Mouse (Mus musculus) hindlimb bud, embryonic 11.5 days (tissue): ENCODE data around the gene Ddx42.
"Not testable (repeated sequence)": the region's sequence is repeated elsewhere in the genome, so short reads cannot be mapped to it uniquely, and the experiment has no call there.

ENCODE experiments used
- DNase-seq: peaks from one replicate; pipeline ENCODE4 v3.0.0-alpha.2; 2012; ENCODE audit warnings: low read depth, low spot score; ENCODE audit errors: extremely low spot score

The Ddx42 gene

GRCm38 (mm10) chr11:106200756-106201155, 16.0 kb upstream of the Ddx42 start:
- DNase-seq = no peak

- no peak for DNase-seq
These were observed 15.2 kb upstream of the Ddx42 start for GRCm38 (mm10) chr11:106201337-106202122.

GRCm38 (mm10) chr11:106202123-106202465, 14.6 kb upstream of the Ddx42 start, which contains the start of gene Strada:
TSS of gene Strada (minus strand) at chr11:106202168.
- DNase-seq = no peak

GRCm38 (mm10) chr11:106212771-106213170, 4.0 kb upstream of the Ddx42 start:
- no peak for DNase-seq

- no peak for DNase-seq
These were observed 1.9 kb upstream of the Ddx42 start for GRCm38 (mm10) chr11:106214856-106215255.

- no peak for DNase-seq
These were observed 1.3 kb upstream of the Ddx42 start for GRCm38 (mm10) chr11:106215450-106215859.

GRCm38 (mm10) chr11:106215927-106216729, 598 bp upstream of the Ddx42 start, which contains the start of gene Ccdc47:
TSS of gene Ccdc47 (minus strand) at chr11:106216344.
- DNase-seq = peak; percentile 91

GRCm38 (mm10) chr11:106220603-106221002, 3.9 kb downstream of the Ddx42 start:
- no peak for DNase-seq

GRCm38 (mm10) chr11:106233978-106234377, 17.3 kb downstream of the Ddx42 start:
- not testable (repeated sequence) for DNase-seq

- no peak for DNase-seq
These were observed 30.1 kb downstream of the Ddx42 start for GRCm38 (mm10) chr11:106246834-106247233.

GRCm38 (mm10) chr11:106249326-106249725, 32.6 kb downstream of the Ddx42 start:
- no peak for DNase-seq

- DNase-seq = no peak
These were observed 38.0 kb downstream of the Ddx42 start for GRCm38 (mm10) chr11:106254767-106255166.

GRCm38 (mm10) chr11:106255174-106255573, 38.4 kb downstream of the Ddx42 start:
- DNase-seq = no peak

- DNase-seq = peak; percentile 92
These were observed 39.1 kb downstream of the Ddx42 start, which contains the start of the genes Ftsj3 and Psmc5 for GRCm38 (mm10) chr11:106255685-106256451. TSS of gene Ftsj3 (minus strand) at chr11:106256079. TSS of gene Psmc5 (plus strand) at chr11:106256154.

GRCm38 (mm10) chr11:106256775-106257174, 40.0 kb downstream of the Ddx42 start:
- no peak for DNase-seq

- DNase-seq = no peak
These were observed 44.2 kb downstream of the Ddx42 start for GRCm38 (mm10) chr11:106260826-106261450.

GRCm38 (mm10) chr11:106263963-106264362, 47.2 kb downstream of the Ddx42 start:
- DNase-seq = no peak

GRCm38 (mm10) chr11:106264988-106265387, 48.3 kb downstream of the Ddx42 start:
- DNase-seq = no peak

- DNase-seq = no peak
These were observed 48.8 kb downstream of the Ddx42 start for GRCm38 (mm10) chr11:106265570-106265969.

GRCm38 (mm10) chr11:106266431-106266830, 49.7 kb downstream of the Ddx42 start:
- DNase-seq = no peak
